Mouse (Mus musculus) left cerebral cortex, postnatal 10 days (tissue): Measurements from ENCODE around the gene Slc9a3. TPM values are rescaled to one million over a fixed set of nuclear protein-coding genes. Genes with fewer than 3 reads are reported as not detected.

Experiments
- DNase-seq, 2 experiments: peaks; one replicate each; pipeline ENCODE4 v3.0.0; 2021 to 2022; ENCODE audit warnings: low spot score in 2 of 2, mixed read lengths in 1 of 2; ENCODE audit errors: extremely low spot score in 1 of 2
- intact Hi-C: fragments of 180-260 bp; cut with DNase I; formaldehyde crosslinking; loops from one replicate; pipeline ENCODE4 v1.15.1; 2025
- total RNA-seq, 2 experiments: library from RNA; stranded (reverse); gene quantifications; 2 replicates each; pipeline ENCODE4 v1.2.3; 2021

The Slc9a3 gene
- 1 to 10 TPM in 1 of 2 experiments, under 1 TPM in 1; 0.73 to 1.2 TPM for total RNA-seq

- intact Hi-C loops, result no loop called here
- peak in 1 of 2 experiments; percentile 28 for DNase-seq
Observed at GRCm38 (mm10) chr13:74121141-74121602, at the start of gene Slc9a3. TSS of gene Slc9a3 (plus strand) at chr13:74121457.

GRCm38 (mm10) chr13:74071714-74072113 is 49.5 kb upstream of the Slc9a3 start:
- no peak for DNase-seq
- intact Hi-C loops, result no loop called here

- intact Hi-C loops, result no loop called here
- no peak for DNase-seq
Observed at GRCm38 (mm10) chr13:74073369-74073768, 47.9 kb upstream of the Slc9a3 start.

- intact Hi-C loops, result no loop called here
Observed at GRCm38 (mm10) chr13:74090265-74090664, 31.0 kb upstream of the Slc9a3 start.

GRCm38 (mm10) chr13:74095936-74096335 is 25.3 kb upstream of the Slc9a3 start:
- DNase-seq, result no peak
- intact Hi-C loops, result loop anchor here (2.0 kb wide), 1 partner anchor 205 kb away; no protein-coding TSS in a partner anchor

More at GRCm38 (mm10) chr13:74090265-74090664, 31.0 kb upstream of the Slc9a3 start:
- DNase-seq, result no peak

GRCm38 (mm10) chr13:74096715-74097363 is 24.4 kb upstream of the Slc9a3 start:
- intact Hi-C loops, result loop anchor here (2.0 kb wide), 1 partner anchor 204 kb away; no protein-coding TSS in a partner anchor
- peak; percentile 22 to 78 for DNase-seq

- intact Hi-C loops, result no loop called here
- no peak for DNase-seq
Observed at GRCm38 (mm10) chr13:74098913-74099312, 22.3 kb upstream of the Slc9a3 start.

GRCm38 (mm10) chr13:74102108-74102830 is 19.0 kb upstream of the Slc9a3 start:
- intact Hi-C loops, result no loop called here
- DNase-seq, result no peak

- intact Hi-C loops, result no loop called here
- DNase-seq, result no peak
Observed at GRCm38 (mm10) chr13:74102831-74103582, 18.2 kb upstream of the Slc9a3 start.

- intact Hi-C loops, result no loop called here
- DNase-seq, result no peak
Observed at GRCm38 (mm10) chr13:74104417-74104816, 16.8 kb upstream of the Slc9a3 start.

GRCm38 (mm10) chr13:74107410-74107809 is 13.8 kb upstream of the Slc9a3 start:
- DNase-seq, result no peak

GRCm38 (mm10) chr13:74112593-74112992 is 8.7 kb upstream of the Slc9a3 start:
- DNase-seq, result no peak
- intact Hi-C loops, result no loop called here

More at GRCm38 (mm10) chr13:74107410-74107809, 13.8 kb upstream of the Slc9a3 start:
- intact Hi-C loops, result no loop called here

GRCm38 (mm10) chr13:74113626-74114191 is 7.5 kb upstream of the Slc9a3 start:
- intact Hi-C loops, result no loop called here
- no peak for DNase-seq

- intact Hi-C loops, result no loop called here
- DNase-seq, result no peak
Observed at GRCm38 (mm10) chr13:74121795-74122330, 606 bp downstream of the Slc9a3 start.

GRCm38 (mm10) chr13:74122632-74123031 is 1.4 kb downstream of the Slc9a3 start:
- intact Hi-C loops, result no loop called here
- no peak for DNase-seq

- DNase-seq, result no peak
- intact Hi-C loops, result no loop called here
Observed at GRCm38 (mm10) chr13:74127571-74127970, 6.3 kb downstream of the Slc9a3 start.

GRCm38 (mm10) chr13:74129909-74130308 is 8.7 kb downstream of the Slc9a3 start:
- no peak for DNase-seq
- intact Hi-C loops, result no loop called here

- DNase-seq, result no peak
- intact Hi-C loops, result no loop called here
Observed at GRCm38 (mm10) chr13:74138906-74139647, 17.8 kb downstream of the Slc9a3 start.
